In genomic region chr2:34249141-34249960, GRCm38 (mm10) we compare ENCODE assay signal across 8 mouse cellular contexts.
DNase-seq lines count a peak whose midpoint lies in the region; ATAC-seq lines count a peak whose summit lies in the region.

No protein-coding gene starts in this region.

- H3K9me3 ChIP-seq in embryonic facial prominence, embryonic 11.5 days (replicated peaks; ENCODE audit: control insufficient read depth, low read length): no peaks in the 10 kb centered on the region
- no peaks in the 10 kb centered on the region for H3K9me3 ChIP-seq in limb, embryonic 13.5 days
- no peaks in the 10 kb centered on the region for H3K9me3 ChIP-seq in midbrain, embryonic 15.5 days

- peak; percentile 88 for ATAC-seq in embryonic facial prominence, embryonic 11.5 days (replicated peaks; ENCODE audit: insufficient number of reproducible peaks, low FRiP score, low TSS enrichment, low read depth)
- ATAC-seq in limb, embryonic 13.5 days (ENCODE audit: low FRiP score, low read depth): peak; percentile 76; the same call in 1 of the 2 replicates
- ATAC-seq in midbrain, embryonic 15.5 days (replicated peaks): peak; percentile 94

- peak; percentile 86 for DNase-seq in 416B (ENCODE audit: low read depth)
- DNase-seq in adrenal gland, postnatal 25 days: peak; percentile 59
- DNase-seq in embryonic facial prominence, embryonic 11.5 days (ENCODE audit: low spot score): peak; percentile 84
- peak; percentile 40 for DNase-seq in heart, adult 8-10 months (ENCODE audit: low spot score)
- peak; percentile 34 to 49 for DNase-seq in kidney, adult 8-10 months
- DNase-seq in splenic B cell, adult 2 months (ENCODE audit: low read depth, low spot score): peak; percentile 23

- peak overlapping the region; percentile 83 for H3K27ac ChIP-seq in embryonic facial prominence, embryonic 11.5 days (replicated peaks; ENCODE audit: low read depth, low read length)
- no peak overlapping the region for H3K27ac ChIP-seq in limb, embryonic 13.5 days
- peak overlapping the region; percentile 86 for H3K27ac ChIP-seq in midbrain, embryonic 15.5 days

- peaks cover 2% of the 10 kb centered on the region; the same call in 1 of the 2 replicates for H3K4me1 ChIP-seq in embryonic facial prominence, embryonic 11.5 days (ENCODE audit: control insufficient read depth, insufficient read depth, low read length)
- H3K4me1 ChIP-seq in limb, embryonic 13.5 days: peaks cover 39% of the 10 kb centered on the region
- peaks cover 45% of the 10 kb centered on the region for H3K4me1 ChIP-seq in midbrain, embryonic 15.5 days

- H3K4me2 ChIP-seq in embryonic facial prominence, embryonic 11.5 days (ENCODE audit: low read depth, low read length): peak overlapping the region; percentile 57
- peak overlapping the region; percentile 89 for H3K4me2 ChIP-seq in limb, embryonic 13.5 days (replicated peaks)
- peak overlapping the region; percentile 74 for H3K4me2 ChIP-seq in midbrain, embryonic 15.5 days

- under 1% methylated on average over 15 of the region's 15 CpGs for WGBS in embryonic facial prominence, embryonic 11.5 days
- WGBS in limb, embryonic 13.5 days: 1% methylated on average over 15 of the region's 15 CpGs
- WGBS in midbrain, embryonic 15.5 days: under 1% methylated on average over 15 of the region's 15 CpGs

- H3K4me3 ChIP-seq in embryonic facial prominence, embryonic 11.5 days (ENCODE audit: low read depth, low read length): peak overlapping the region; percentile 49
- peak overlapping the region; percentile 54 for H3K4me3 ChIP-seq in limb, embryonic 13.5 days
- peak overlapping the region; percentile 45 for H3K4me3 ChIP-seq in midbrain, embryonic 15.5 days

- H3K27me3 ChIP-seq in embryonic facial prominence, embryonic 11.5 days (ENCODE audit: control insufficient read depth, insufficient read depth, low read length): no peaks in the 10 kb centered on the region
- H3K27me3 ChIP-seq in limb, embryonic 13.5 days: peaks cover 18% of the 10 kb centered on the region; the same call in 1 of the 2 replicates
- H3K27me3 ChIP-seq in midbrain, embryonic 15.5 days (replicated peaks): no peaks in the 10 kb centered on the region
- no peaks in the 10 kb centered on the region; the same call in 1 of the 2 replicates for H3K27me3 ChIP-seq in splenic B cell, adult 2 months (ENCODE audit: control insufficient read depth, insufficient read depth, low read length, poor library complexity, severe bottlenecking)

- no peaks in the 10 kb centered on the region for H3K36me3 ChIP-seq in embryonic facial prominence, embryonic 11.5 days (replicated peaks; ENCODE audit: control insufficient read depth, insufficient read depth, low read depth, low read length)
- H3K36me3 ChIP-seq in limb, embryonic 13.5 days: no peaks in the 10 kb centered on the region
- no peaks in the 10 kb centered on the region for H3K36me3 ChIP-seq in midbrain, embryonic 15.5 days (replicated peaks)
- no peaks in the 10 kb centered on the region for H3K36me3 ChIP-seq in splenic B cell, adult 2 months (ENCODE audit: control insufficient read depth, insufficient read depth, low read length, poor library complexity, severe bottlenecking)

- peak overlapping the region; percentile 74 for H3K9ac ChIP-seq in embryonic facial prominence, embryonic 11.5 days (replicated peaks; ENCODE audit: low read length)
- peak overlapping the region; percentile 72 for H3K9ac ChIP-seq in limb, embryonic 13.5 days
- H3K9ac ChIP-seq in midbrain, embryonic 15.5 days: peak overlapping the region; percentile 63

Comparison
In these comparisons a context has a peak if more than half of its experiments do, and no peak if none do; other contexts are left out.
1. DNase-seq: peak in every context shown above with its lines; median percentile 86 in 416B; 84 in embryonic facial prominence, embryonic 11.5 days; 59 in adrenal gland, postnatal 25 days; 42 in kidney, adult 8-10 months; 40 in heart, adult 8-10 months; 23 in splenic B cell, adult 2 months.